Mouse (Mus musculus) heart, embryonic 13.5 days (tissue): ENCODE data around the gene Olfr361. TPM values are rescaled to one million over a fixed set of nuclear protein-coding genes. Genes with fewer than 3 reads are reported as not detected.
"Not testable (repeated sequence)": the region's sequence is repeated elsewhere in the genome, so short reads cannot be mapped to it uniquely, and the experiment has no call there.

Experiments
- ATAC-seq: fragments of 200-750 bp; cut with Nextera tagmentation; 2 replicates; pipeline ENCODE4 v1.8.0; 2017; ENCODE audit warnings: moderate TSS enrichment; ENCODE audit not compliant: insufficient number of reproducible peaks, low FRiP score, low TSS enrichment; ENCODE audit errors: extremely low read depth
- H3K27ac ChIP-seq: fragments of 300-500 bp; sonication (generic); replicated peaks from 2 replicates; pipeline ENCODE4 v1.5.1; 2015; ENCODE audit warnings: moderate library complexity, mild to moderate bottlenecking, inconsistent platforms
- H3K27me3 ChIP-seq: fragments of 300-500 bp; sonication (generic); replicated peaks from 2 replicates; pipeline ENCODE4 v1.6.1; 2015; ENCODE audit warnings: mild to moderate bottlenecking, inconsistent platforms
- H3K36me3 ChIP-seq: fragments of 300-500 bp; sonication (generic); 2 replicates; pipeline ENCODE4 v1.6.1; 2015; ENCODE audit warnings: mild to moderate bottlenecking, inconsistent platforms
- H3K4me1 ChIP-seq: fragments of 300-500 bp; sonication (generic); 2 replicates; pipeline ENCODE4 v1.6.1; 2015; ENCODE audit warnings: inconsistent platforms
- H3K4me2 ChIP-seq: fragments of 300-500 bp; sonication (generic); 2 replicates; pipeline ENCODE4 v1.6.1; 2015; ENCODE audit warnings: inconsistent platforms, mild to moderate bottlenecking, moderate library complexity
- H3K4me3 ChIP-seq: fragments of 300-500 bp; sonication (generic); 2 replicates; pipeline ENCODE4 v1.5.1; 2015; ENCODE audit warnings: moderate library complexity, mild to moderate bottlenecking, inconsistent platforms
- H3K9ac ChIP-seq: fragments of 300-500 bp; sonication (generic); 2 replicates; pipeline ENCODE4 v1.6.1; 2015; ENCODE audit warnings: inconsistent platforms, mild to moderate bottlenecking, moderate library complexity
- H3K9me3 ChIP-seq: fragments of 300-500 bp; sonication (generic); 2 replicates; pipeline ENCODE4 v1.6.1; 2016; ENCODE audit warnings: inconsistent platforms
- WGBS: fragments of 180-500 bp; shearing (Covaris S2); methylation state at CpG from one replicate; pipeline ENCODE4 v1.1.7; 2015; ENCODE audit warnings: mixed read lengths; 5-methylcytosine and 5-hydroxymethylcytosine counted together
- polyA plus RNA-seq: library from polyadenylated mRNA; unstranded; fragments of >200 nt; fragmentation: Nextera tagmentation; extraction: Ambion mirVana; gene quantifications from 2 replicates; pipeline ENCODE4 v1.2.1, GENCODE M21; 2015

The Olfr361 gene
- polyA plus RNA-seq: not detected in 2 replicates

DNA sequence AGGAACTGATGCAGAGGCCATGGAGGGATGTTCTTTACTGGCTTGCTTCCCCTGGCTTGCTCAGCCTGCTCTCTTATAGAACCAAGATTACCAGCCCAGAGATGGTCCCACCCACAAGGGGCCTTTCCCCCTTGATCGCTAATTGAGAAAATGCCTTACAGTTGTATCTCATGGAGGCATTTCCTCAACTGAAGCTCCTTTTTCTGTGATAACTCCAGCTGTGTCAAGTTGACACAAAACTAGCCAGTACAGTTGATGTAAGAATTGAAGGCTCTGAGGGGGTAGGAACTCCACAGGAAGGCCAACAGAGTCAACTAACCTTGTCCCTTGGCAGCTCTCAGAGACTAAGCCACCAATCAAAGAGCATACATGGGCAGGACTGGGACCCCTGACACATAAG, at the start of gene Olfr361:
Gene Olfr361, minus strand, starts transcription at position 101 of the 400 bp plus-strand sequence.
- H3K36me3 ChIP-seq, H3K4me3 ChIP-seq, H3K9ac ChIP-seq, ATAC-seq, H3K27me3 ChIP-seq, H3K9me3 ChIP-seq, H3K4me2 ChIP-seq, H3K4me1 ChIP-seq, H3K27ac ChIP-seq: not testable (repeated sequence)
- 20% methylated on average over 1 of the region's 1 CpGs for WGBS

- no peak within 1 kb of the TSS for H3K9ac ChIP-seq
- H3K27ac ChIP-seq: no peak within 1 kb of the TSS
- no peaks in the 10 kb centered on the region for H3K4me1 ChIP-seq
- H3K36me3 ChIP-seq: no peaks in the 10 kb centered on the region
- ATAC-seq: no peak
- 84% methylated on average over 1 of the region's 1 CpGs for WGBS
- H3K4me2 ChIP-seq: no peak within 1 kb of the TSS
- peaks cover 19% of the 10 kb centered on the region for H3K9me3 ChIP-seq
- H3K4me3 ChIP-seq: no peak within 1 kb of the TSS
- no peaks in the 10 kb centered on the region for H3K27me3 ChIP-seq
Measured at GRCm38 (mm10) chr2:37117810-37118209, 28.7 kb upstream of the Olfr361 start, which contains the start of gene Olfr362. TSS of gene Olfr362 (minus strand) at chr2:37117910.

GRCm38 (mm10) chr2:37065446-37065845, 23.6 kb downstream of the Olfr361 start, which contains the start of gene Olfr360:
TSS of gene Olfr360 (plus strand) at chr2:37065746.
- Histone ChIP-seq H3K27me3 (no peaks in the 10 kb centered on the region), H3K4me2 (no peak within 1 kb of the TSS), H3K4me3 (no peak within 1 kb of the TSS), H3K9ac (no peak within 1 kb of the TSS), H3K4me1 (no peaks in the 10 kb centered on the region), H3K36me3 (no peaks in the 10 kb centered on the region), H3K9me3 (peaks cover 19% of the 10 kb centered on the region), H3K27ac (no peak within 1 kb of the TSS)
- no peak for ATAC-seq

Other genes with a start within 250 kb of the Olfr361 start
- not detected in 2 replicates for gene Olfr350, start 243.0 kb downstream of the Olfr361 start, polyA plus RNA-seq
- gene Olfr351, start 226.6 kb downstream of the Olfr361 start, polyA plus RNA-seq: not detected in 2 replicates
- gene Olfr352, start 220.8 kb downstream of the Olfr361 start, polyA plus RNA-seq: not detected in 2 replicates
- not detected in 2 replicates for gene Olfr353, start 196.4 kb downstream of the Olfr361 start, polyA plus RNA-seq
- gene Olfr354, start 183.6 kb downstream of the Olfr361 start, polyA plus RNA-seq: not detected in 2 replicates
- not detected in 2 replicates for gene Olfr355, start 160.4 kb downstream of the Olfr361 start, polyA plus RNA-seq
- not detected in 2 replicates for gene Olfr356, start 152.2 kb downstream of the Olfr361 start, polyA plus RNA-seq
- gene Olfr357, start 95.5 kb downstream of the Olfr361 start, polyA plus RNA-seq: not detected in 2 replicates
- gene Olfr358, start 80.0 kb downstream of the Olfr361 start, polyA plus RNA-seq: not detected in 2 replicates
- not detected in 2 replicates for gene Olfr360, start 23.5 kb downstream of the Olfr361 start, polyA plus RNA-seq
- not detected in 2 replicates for gene Olfr362, start 28.6 kb upstream of the Olfr361 start, polyA plus RNA-seq
- gene Olfr364-ps1, start 50.0 kb upstream of the Olfr361 start, polyA plus RNA-seq: not detected in 2 replicates
- gene Olfr365, start 98.9 kb upstream of the Olfr361 start, polyA plus RNA-seq: not detected in 2 replicates
- gene Olfr366, start 122.3 kb upstream of the Olfr361 start, polyA plus RNA-seq: not detected in 2 replicates
- gene Olfr368, start 237.2 kb upstream of the Olfr361 start, polyA plus RNA-seq: not detected in 2 replicates